Mouse (Mus musculus): ENCODE measurements around the gene Tex26. TPM values are rescaled to one million over a fixed set of nuclear protein-coding genes. Genes with fewer than 3 reads are reported as not detected.

Gene Tex26
- polyA plus RNA-seq, 1 experiment from 2014 or later, result 0.13 TPM

- Histone ChIP-seq H3K36me3 (no peaks in the 10 kb centered on the region), H3K4me3 (no peak overlapping the region), H3K27me3 (replicated peaks) (no peaks in the 10 kb centered on the region), H3K9ac (no peak overlapping the region), H3K27ac (no peak overlapping the region), H3K4me2 (no peak overlapping the region), H3K4me1 (no peaks in the 10 kb centered on the region), H3K9me3 (replicated peaks) (no peaks in the 10 kb centered on the region)
- ATAC-seq, result no peak
- WGBS (ENCODE audit: insufficient replicate concordance), result 36% methylated on average over 4 of the region's 5 CpGs
These were observed 25.8 kb downstream of the Tex26 start for GRCm38 (mm10) chr5:149465305-149465704.

- Histone ChIP-seq H3K27me3 (replicated peaks) (no peaks in the 10 kb centered on the region), H3K27ac (no peak overlapping the region), H3K9ac (no peak overlapping the region), H3K36me3 (no peaks in the 10 kb centered on the region), H3K4me3 (no peak overlapping the region), H3K4me1 (no peaks in the 10 kb centered on the region), H3K4me2 (no peak overlapping the region), H3K9me3 (replicated peaks) (0 out of 2 replicates have a peak, but pooled peaks cover 5% of the 10 kb centered on the region)
- 83% methylated on average over 9 of the region's 9 CpGs for WGBS (ENCODE audit: insufficient replicate concordance)
- no peak for ATAC-seq
These were observed 34.7 kb downstream of the Tex26 start for GRCm38 (mm10) chr5:149474142-149474541.

- Histone ChIP-seq H3K9me3 (replicated peaks) (0 out of 2 replicates have a peak, but pooled peaks cover 5% of the 10 kb centered on the region), H3K27me3 (replicated peaks) (no peaks in the 10 kb centered on the region), H3K4me1 (no peaks in the 10 kb centered on the region), H3K36me3 (no peaks in the 10 kb centered on the region), H3K4me3 (no peak overlapping the region), H3K4me2 (no peak overlapping the region), H3K27ac (no peak overlapping the region), H3K9ac (no peak overlapping the region)
- no peak for ATAC-seq
- 78% methylated on average over 16 of the region's 16 CpGs for WGBS (ENCODE audit: insufficient replicate concordance)
These were observed 35.4 kb downstream of the Tex26 start for GRCm38 (mm10) chr5:149474701-149475468.

- H3K9ac ChIP-seq, result no peak overlapping the region
- no peaks in the 10 kb centered on the region for H3K36me3 ChIP-seq
- no peaks in the 10 kb centered on the region for H3K9me3 ChIP-seq (replicated peaks)
- H3K4me3 ChIP-seq, result no peak overlapping the region
- no peak overlapping the region for H3K4me2 ChIP-seq
- no peak overlapping the region for H3K27ac ChIP-seq
- ATAC-seq, result no peak
- H3K4me1 ChIP-seq, result no peaks in the 10 kb centered on the region
- no peaks in the 10 kb centered on the region; the same call in 1 of the 2 replicates for H3K27me3 ChIP-seq (replicated peaks)
- WGBS (ENCODE audit: insufficient replicate concordance), result 78% methylated on average over 7 of the region's 7 CpGs
These were observed 42.5 kb downstream of the Tex26 start for GRCm38 (mm10) chr5:149481920-149482319.

GRCm38 (mm10) chr5:149483321-149484052 is 44.0 kb downstream of the Tex26 start:
- Histone ChIP-seq H3K27ac (no peak overlapping the region), H3K4me3 (no peak overlapping the region), H3K27me3 (replicated peaks) (no peaks in the 10 kb centered on the region; the same call in 1 of the 2 replicates), H3K9me3 (replicated peaks) (no peaks in the 10 kb centered on the region), H3K4me1 (no peaks in the 10 kb centered on the region), H3K36me3 (no peaks in the 10 kb centered on the region), H3K9ac (no peak overlapping the region), H3K4me2 (no peak overlapping the region)
- WGBS (ENCODE audit: insufficient replicate concordance), result 40% methylated on average over 12 of the region's 12 CpGs
- no peak for ATAC-seq

- Histone ChIP-seq H3K9me3 (replicated peaks) (no peaks in the 10 kb centered on the region), H3K36me3 (no peaks in the 10 kb centered on the region), H3K27me3 (replicated peaks) (no peaks in the 10 kb centered on the region; the same call in 1 of the 2 replicates), H3K4me2 (no peak overlapping the region), H3K4me3 (no peak overlapping the region), H3K9ac (no peak overlapping the region), H3K4me1 (no peaks in the 10 kb centered on the region), H3K27ac (no peak overlapping the region)
- no peak for ATAC-seq
- 49% methylated on average over 12 of the region's 12 CpGs for WGBS (ENCODE audit: insufficient replicate concordance)
These were observed 44.8 kb downstream of the Tex26 start for GRCm38 (mm10) chr5:149484270-149484669.

GRCm38 (mm10) chr5:149485447-149485846 is 46.0 kb downstream of the Tex26 start:
- Histone ChIP-seq H3K4me1 (no peaks in the 10 kb centered on the region), H3K4me2 (no peak overlapping the region), H3K27me3 (replicated peaks) (no peaks in the 10 kb centered on the region; the same call in 1 of the 2 replicates), H3K9me3 (replicated peaks) (no peaks in the 10 kb centered on the region), H3K4me3 (no peak overlapping the region), H3K27ac (no peak overlapping the region), H3K36me3 (no peaks in the 10 kb centered on the region), H3K9ac (no peak overlapping the region)
- WGBS (ENCODE audit: insufficient replicate concordance), result 76% methylated on average over 6 of the region's 6 CpGs
- no peak for ATAC-seq

GRCm38 (mm10) chr5:149488360-149489021 is 49.0 kb downstream of the Tex26 start:
- H3K36me3 ChIP-seq, result no peaks in the 10 kb centered on the region
- H3K27ac ChIP-seq, result no peak overlapping the region
- H3K4me3 ChIP-seq, result no peak overlapping the region
- no peak for ATAC-seq
- no peaks in the 10 kb centered on the region for H3K4me1 ChIP-seq
- H3K9me3 ChIP-seq (replicated peaks), result no peaks in the 10 kb centered on the region
- WGBS (ENCODE audit: insufficient replicate concordance), result 50% methylated on average over 11 of the region's 11 CpGs
- no peaks in the 10 kb centered on the region; the same call in 1 of the 2 replicates for H3K27me3 ChIP-seq (replicated peaks)
- no peak overlapping the region for H3K9ac ChIP-seq
- H3K4me2 ChIP-seq, result no peak overlapping the region

- Histone ChIP-seq H3K4me1 (no peaks in the 10 kb centered on the region), H3K9me3 (replicated peaks) (no peaks in the 10 kb centered on the region), H3K4me2 (no peak overlapping the region), H3K27ac (no peak overlapping the region), H3K36me3 (no peaks in the 10 kb centered on the region), H3K4me3 (no peak overlapping the region), H3K9ac (no peak overlapping the region), H3K27me3 (replicated peaks) (no peaks in the 10 kb centered on the region; the same call in 1 of the 2 replicates)
- 71% methylated on average over 11 of the region's 11 CpGs for WGBS (ENCODE audit: insufficient replicate concordance)
- ATAC-seq, result no peak
These were observed 49.7 kb downstream of the Tex26 start for GRCm38 (mm10) chr5:149489136-149489535.

- no peak overlapping the region for H3K4me2 ChIP-seq
- 58% methylated on average over 15 of the region's 15 CpGs for WGBS (ENCODE audit: insufficient replicate concordance)
These were observed 50.8 kb downstream of the Tex26 start for GRCm38 (mm10) chr5:149490275-149490674.

GRCm38 (mm10) chr5:149495655-149496054 is 56.2 kb downstream of the Tex26 start:
- Histone ChIP-seq H3K27me3 (replicated peaks) (no peaks in the 10 kb centered on the region; the same call in 1 of the 2 replicates), H3K4me3 (no peak overlapping the region), H3K4me2 (no peak overlapping the region), H3K9ac (no peak overlapping the region), H3K4me1 (no peaks in the 10 kb centered on the region), H3K27ac (no peak overlapping the region), H3K36me3 (no peaks in the 10 kb centered on the region), H3K9me3 (replicated peaks) (no peaks in the 10 kb centered on the region)
- ATAC-seq, result no peak
- 44% methylated on average over 6 of the region's 6 CpGs for WGBS (ENCODE audit: insufficient replicate concordance)

More at GRCm38 (mm10) chr5:149490275-149490674, 50.8 kb downstream of the Tex26 start:
- Histone ChIP-seq H3K36me3 (no peaks in the 10 kb centered on the region), H3K9ac (no peak overlapping the region), H3K27me3 (replicated peaks) (no peaks in the 10 kb centered on the region), H3K4me3 (no peak overlapping the region), H3K9me3 (replicated peaks) (no peaks in the 10 kb centered on the region), H3K27ac (no peak overlapping the region), H3K4me1 (no peaks in the 10 kb centered on the region)
- no peak for ATAC-seq
